Mouse (Mus musculus) adrenal gland, postnatal 14 days (tissue): ENCODE measurements at regions not wholly inside any gene's neighbourhood (a gene's known extent, or its start where the extent isn't known, plus 50 kb on each side); places are given as distances from the start of the nearest gene placed in this dataset.
A peak's percentile ranks its signal among the peaks of the same experiment; 100 is the strongest.

Experiments used
- DNase-seq: peaks from one replicate; pipeline ENCODE4 v3.0.0; 2021; ENCODE audit warnings: mixed read lengths

DNA sequence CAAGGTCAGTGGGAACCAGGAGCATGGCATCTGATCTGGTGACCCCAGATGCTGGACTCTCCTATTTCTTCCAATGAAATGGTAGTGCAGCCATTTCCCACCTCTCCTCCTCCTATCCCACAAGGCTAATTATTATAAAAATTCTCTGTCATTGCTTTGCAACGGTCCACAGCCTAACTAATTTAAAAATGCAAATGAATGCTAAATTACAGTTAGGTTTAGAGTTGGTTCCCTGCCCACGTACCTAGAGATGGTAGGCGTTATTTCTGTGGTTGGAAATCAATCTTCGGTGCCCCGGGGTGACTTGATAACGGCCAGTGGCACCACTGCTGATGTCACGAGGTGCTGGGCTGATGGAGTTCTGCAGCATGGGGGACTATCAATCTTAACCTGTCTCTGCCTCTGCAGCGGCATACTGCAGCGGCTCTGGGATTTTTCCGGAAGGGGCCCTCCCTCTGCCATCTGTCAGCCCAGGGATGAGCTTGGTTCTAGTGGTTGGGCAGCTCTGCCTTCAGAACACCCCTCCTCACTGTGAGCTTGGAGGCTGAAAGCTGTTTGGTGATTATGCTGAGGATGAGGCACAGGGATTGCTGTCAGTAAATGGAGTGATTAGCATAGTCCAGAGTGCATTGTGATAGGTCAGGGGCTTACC lies 66.5 kb downstream of the Nmur2 start:
- no peak for DNase-seq

DNA sequence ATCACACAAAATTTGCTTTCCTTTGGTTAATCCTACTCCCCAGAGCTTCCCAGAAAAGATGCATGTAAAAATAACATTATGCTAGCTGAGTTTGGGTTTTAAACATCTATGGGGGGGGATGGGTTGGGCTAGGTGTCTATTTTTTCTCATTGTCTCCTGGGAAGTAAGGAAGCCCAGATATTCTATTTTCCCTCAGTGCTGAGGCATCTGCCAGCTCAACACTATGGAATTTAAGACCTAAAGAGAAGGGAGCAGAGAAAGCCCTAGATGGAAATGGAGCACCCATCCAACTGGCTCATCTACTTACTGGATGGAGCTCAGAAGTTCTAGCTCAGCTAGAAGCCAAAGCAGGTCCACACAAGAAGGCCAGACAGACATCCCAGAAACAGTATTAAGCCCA lies 74.2 kb downstream of the Nmur2 start:
- no peak for DNase-seq

DNA sequence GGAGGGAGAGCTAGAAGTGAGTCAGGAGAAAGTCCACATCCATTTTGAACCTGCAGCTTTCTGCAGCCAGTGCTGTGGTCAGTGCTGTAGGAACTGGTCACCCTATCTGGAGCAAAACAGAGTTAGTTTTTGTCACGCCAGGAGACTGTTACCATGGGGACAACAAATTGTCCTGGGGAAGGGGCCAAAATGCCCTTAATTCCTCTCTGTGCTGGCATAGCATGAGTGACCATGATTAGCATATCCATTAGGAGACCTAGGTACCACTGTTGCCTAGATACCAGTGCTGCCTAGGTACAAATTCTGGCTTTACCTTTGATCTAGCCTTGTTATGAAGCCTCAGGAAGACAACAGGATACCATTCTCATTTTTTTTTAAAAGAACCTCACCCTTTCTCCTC lies 82.4 kb downstream of the Nmur2 start:
- DNase-seq: no peak

DNA sequence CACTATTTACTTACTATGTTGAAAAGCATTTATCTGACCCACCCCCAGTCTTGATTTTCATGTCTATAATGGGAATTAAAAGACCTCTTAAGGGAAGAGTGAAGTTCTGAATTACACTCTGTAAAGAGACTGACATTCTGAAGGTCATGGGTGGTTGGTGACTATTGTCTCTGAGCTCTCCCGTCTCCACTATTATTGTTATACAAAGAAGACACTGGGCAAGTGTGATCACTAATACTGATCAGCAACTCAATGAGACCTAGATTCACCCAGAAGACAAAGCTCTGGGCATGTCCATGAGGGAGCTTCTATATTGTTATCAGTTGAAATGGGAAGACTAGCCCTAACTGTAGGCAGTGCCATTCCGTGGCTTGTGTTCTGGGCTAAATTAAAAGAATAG lies 83.5 kb downstream of the Nmur2 start:
- DNase-seq: no peak

DNA sequence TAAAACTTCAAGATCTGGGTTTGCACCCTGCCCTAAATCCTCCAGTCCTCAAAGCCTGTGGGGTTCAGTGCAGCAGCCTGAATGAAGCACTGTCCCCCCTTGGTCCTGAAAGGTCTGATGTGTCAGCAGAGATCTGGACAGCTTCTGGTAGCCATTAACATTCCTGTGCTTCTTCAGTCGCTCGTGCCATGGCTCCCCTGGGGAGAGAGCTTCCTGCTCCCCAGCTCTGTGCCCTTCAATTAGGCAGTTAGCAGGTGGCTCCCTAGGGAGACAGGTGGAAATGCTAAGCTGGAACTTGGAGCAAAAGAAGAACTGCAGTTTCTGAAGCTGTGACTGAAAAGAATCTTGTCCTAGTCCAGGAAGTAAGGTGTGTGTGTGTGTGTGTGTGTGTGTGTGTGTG lies 87.1 kb downstream of the Nmur2 start:
- DNase-seq: no peak

DNA sequence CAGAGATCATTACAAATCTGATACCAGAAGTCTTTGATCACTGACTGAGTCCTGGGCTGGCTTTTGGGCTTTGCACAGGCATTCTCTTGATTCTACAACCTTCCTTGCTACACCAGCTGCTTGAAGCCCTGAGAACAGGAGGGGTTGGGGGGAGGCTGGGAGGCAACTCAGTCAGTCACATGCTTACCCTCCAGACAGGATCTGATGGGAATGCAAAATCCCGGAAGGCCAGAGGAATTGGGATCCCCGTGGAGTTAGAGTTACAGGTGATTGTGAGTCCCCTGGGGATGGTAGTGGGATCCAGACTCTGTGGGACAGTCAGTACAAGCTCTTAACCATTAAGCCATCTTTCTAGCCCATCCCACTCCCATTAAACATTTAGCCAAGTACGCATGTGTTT lies 91.2 kb downstream of the Nmur2 start:
- no peak for DNase-seq

DNA sequence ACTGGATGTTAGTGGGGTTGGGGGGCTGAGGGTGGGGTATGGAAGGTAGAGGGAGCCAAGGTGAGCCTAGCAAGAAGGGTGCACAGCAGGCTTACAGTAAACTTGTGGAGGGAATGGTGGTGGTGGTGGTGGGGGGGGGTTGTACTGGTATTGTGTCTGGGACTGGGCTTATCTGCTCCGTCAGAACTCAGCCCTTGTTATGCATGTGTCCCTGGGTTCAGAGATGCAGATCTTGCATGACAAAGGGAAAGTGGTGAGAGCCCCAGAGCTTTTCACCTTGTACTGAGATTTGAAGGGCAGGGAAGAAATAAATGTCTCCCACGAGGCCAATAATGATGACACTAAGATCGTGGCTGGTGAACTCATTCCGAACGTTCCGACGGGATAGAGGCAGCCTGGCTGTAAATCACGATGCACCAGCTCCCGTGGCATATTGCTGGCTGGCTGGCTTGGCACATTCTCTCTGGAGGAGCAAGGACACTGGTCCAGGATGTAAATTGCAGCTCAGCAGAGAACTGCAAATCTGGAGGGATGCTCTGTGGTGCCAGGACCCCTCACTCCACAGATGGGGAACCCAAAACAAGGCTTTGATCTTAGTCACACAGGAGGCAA lies 94.1 kb downstream of the Nmur2 start:
- DNase-seq: peak; percentile 65

DNA sequence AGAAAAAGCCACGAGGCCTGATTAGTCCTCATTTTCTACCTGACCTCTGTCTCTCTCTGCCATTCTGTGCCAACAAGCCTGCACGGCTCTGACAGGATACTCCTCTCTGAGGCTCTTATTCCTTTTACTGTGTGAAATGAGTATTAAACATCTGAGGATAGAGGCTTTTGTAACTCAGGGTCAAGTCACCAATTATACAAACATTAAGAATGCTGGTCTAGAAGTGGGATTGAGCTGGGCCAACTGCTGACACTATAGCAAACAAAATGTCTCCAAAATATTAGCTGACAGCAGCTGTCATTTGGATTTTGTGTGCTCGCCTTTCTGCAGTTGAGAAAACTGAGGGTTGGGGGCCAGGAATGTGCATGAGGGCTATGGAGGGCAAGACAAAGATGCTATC lies 94.8 kb downstream of the Nmur2 start:
- DNase-seq: no peak

DNA sequence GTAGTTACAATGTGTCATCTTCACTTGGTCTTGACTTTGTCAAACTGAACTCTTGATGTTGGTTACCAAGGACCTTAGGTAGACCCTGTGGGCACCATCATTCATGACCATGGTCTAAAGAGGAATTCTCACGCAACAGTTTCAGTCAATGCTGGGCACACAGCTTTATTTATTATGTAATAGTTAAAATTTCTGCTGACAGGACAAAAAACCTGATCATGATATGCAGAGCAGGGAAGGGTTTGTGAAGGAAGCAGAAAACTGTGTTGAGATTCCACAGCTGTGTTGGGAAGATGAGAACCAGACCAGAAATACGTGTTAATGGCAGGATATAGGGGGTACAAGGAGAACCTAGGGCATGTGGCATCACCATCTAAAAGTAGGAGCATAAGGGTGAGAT lies 100.8 kb downstream of the Nmur2 start:
- DNase-seq: no peak

DNA sequence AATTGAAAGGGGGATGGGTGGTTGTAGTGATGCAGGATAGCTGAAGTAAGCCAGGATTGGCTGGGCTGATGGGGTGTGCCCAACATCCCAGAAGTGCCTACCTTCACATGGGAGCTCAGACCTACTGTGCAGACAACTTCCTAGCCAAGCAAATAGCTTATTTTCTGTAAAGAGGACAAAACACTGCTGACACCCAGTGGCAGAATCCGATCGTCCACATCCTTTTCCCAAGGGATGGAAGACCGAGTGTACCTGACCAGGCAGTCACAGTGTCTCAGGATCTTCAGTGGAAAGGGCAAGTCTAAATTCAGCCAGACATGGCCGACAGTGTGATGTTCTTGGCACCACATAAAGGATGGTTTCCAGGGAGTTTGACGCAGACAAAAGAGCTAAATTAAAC lies 114.4 kb downstream of the Nmur2 start:
- no peak for DNase-seq

DNA sequence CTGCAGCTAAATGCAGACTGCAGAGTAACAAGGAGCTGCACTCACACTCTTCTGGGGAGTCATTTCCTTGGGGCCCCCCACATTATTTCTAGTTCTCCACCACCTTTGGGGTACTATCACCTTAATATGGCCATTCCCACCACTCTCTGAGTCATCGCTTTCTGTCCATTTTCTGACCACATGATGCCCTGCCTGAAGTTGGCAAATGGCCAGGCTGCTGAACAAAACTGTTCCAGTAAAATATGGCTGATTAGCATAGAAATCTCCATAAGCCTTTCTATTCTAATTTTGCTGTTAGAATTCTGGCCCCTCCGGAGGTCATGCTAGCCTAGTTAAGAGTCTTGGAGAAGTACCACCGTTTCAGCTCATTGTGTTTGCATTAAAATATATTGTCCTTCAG lies 121.7 kb downstream of the Nmur2 start:
- DNase-seq: no peak

DNA sequence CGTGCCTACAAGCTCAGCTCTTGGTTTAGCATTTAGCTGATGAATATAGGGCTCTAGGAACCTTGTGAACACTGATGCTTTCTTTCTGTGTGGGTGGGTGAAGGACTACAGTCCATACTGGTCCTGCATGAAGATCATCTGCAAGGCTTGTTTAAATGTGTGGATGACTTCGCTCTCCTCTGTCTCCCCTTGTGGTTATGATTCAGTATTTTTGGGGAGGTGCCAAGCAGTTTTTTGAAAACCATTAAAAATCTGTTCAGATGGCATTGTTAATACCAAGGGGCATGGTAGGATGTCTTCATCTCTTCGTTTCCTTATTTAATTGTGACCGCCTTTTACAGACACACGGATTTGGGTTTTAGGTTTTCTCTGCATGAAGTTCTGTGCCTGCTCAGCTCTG lies 122.4 kb downstream of the Nmur2 start:
- DNase-seq: no peak

DNA sequence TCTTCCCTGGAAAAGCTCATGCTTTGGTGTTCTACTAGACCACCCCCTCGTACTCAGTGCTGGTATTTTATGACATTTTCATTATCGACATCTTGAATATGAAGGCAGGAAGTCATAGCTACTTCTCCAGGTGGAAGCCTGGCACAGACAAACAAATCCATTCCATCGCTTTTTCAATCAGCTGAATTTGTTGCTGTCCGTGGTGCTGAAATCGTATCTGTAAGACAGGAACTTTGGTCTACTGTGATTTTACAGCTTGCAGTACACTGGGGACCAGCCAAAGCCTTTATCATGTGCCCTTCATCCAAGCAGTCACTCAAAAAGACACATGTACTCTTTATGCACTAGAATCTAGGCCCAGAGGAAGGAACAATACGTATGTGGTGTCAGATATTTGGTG lies 143.3 kb downstream of the Nmur2 start:
- peak; percentile 54 for DNase-seq

DNA sequence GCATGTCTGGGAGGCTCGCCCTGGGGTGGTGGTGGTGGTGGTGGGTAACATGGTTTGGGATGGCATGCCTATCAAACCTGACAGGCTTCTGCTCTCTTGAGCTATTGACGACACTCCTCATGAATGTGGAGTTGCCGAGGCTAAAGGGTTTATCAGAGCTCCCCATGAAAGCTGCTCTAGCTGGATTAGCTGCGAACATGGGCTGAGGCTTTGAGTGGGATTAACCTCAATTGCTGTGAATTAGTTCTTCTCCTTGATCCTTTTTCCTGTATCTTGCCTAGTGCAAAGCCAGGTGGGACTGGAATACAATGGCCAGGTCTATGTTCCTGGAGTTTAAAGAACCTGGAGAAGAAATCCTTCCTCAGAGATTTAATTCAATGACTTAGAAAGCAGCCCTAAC lies 150.6 kb downstream of the Nmur2 start:
- no peak for DNase-seq

DNA sequence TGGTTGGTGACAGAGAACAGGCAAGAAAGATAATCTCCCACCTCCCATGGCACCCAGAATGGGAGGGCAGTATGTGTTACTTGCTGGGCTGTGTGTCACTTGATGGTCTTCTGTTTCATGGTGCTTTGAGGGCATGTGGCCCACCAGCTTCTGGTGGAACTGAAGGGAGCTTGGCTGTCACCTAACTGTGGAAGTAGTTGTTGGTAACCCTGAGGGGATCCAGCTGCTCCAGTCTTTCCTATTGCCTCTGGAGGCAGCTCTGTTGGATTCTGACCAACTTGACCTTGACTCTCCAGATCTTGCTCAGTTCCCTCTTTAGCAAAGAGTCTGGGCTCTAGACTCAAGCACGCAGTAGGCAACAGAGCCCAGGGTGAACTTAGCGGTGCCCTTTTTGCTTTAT lies 162.2 kb downstream of the Nmur2 start:
- DNase-seq: no peak

DNA sequence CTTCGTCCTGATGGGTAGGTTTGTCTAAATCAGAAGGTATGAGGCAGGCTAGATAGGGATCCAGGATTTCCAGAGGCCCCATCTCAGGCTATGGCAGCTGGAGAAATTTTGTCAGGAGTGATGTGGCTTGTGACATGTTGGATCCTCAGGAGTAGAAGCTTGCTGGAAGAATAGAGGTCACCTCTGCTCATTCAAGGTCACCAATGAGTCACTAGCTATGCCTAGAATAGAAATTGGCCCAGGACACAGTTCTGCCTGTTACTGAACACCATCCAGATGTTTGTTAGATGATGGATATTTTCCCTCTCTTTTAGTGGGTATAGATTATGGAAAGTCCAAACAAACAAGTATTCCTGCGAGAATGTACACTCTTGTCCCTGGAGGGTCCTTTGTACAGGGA lies 173.7 kb downstream of the Nmur2 start:
- no peak for DNase-seq

DNA sequence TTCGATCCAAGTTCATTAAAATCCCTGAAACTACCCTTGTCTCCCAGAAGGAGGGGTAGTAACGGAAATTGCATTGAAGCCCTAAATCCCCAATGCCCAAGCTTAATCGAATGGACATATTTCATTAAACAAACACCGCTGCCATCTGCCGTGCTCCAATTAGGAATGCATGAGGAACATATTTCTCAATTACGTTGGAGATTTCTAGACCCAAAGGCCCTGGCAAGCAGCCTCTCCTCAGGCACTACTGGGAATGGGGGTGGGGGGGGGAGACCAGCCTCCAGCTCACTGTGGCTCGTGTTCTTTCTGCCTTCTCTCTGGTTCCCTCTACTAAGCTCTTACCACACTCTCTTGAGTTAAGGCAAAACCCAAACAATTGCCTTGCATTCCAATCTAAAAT lies 181.6 kb downstream of the Nmur2 start:
- no peak for DNase-seq

DNA sequence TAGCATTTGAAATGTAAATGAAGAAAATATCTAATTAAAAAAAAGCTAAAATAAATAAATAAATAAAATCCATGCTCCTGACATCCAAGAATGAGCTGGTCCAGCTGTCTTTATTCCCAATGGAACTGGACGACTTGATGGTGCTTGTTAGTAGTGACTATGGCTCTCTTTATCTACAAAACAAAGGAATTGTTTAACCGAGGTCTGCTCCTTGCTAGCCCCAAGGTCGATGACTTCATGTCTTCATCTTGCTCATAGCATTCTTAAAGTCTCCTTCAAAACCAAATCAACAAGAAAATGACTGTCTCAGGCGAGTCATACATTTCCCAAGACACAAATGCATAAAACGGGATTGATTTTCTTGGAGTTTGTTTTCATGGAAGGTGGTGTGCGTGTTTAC lies 212.5 kb upstream of the Glra1 start:
- DNase-seq: no peak

DNA sequence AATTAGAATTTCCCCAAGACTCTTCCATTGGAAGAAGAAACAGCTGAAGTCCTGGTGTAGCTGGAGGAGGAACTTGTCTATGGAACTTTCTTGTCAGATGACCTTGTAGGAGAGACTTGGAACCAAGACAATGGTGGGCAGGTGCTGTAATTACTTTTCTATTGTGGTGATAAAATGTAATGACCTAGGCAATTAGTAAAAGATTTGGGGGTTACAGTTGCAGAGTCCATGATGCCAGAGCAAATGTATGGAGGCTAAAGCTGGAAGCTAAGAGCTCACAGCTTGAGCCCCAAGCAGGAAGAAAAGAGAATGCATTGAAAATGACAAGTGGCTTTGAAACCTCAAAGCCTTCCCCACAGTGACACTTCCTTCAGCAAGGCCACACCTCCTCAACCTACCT lies 208.6 kb upstream of the Glra1 start:
- DNase-seq: no peak

DNA sequence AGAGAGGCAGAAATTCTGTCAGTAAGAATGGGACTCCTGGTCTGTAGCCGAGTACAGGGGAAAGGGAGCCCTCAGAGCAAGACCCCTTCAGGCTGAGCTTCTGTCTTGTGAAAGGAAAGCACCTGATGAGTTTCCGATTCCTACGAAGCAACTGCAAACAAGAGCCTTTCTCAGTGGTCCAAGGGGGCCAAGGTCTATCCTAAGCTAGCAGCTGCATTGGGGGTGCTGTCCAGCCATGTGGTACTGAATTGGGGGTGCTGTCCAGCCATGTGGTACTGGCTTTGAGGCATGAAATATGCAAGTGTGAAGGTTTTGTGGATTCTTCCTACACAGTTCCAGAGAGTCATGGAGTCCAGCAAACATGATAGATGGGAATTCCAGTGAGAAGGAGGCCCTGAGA lies 202.7 kb upstream of the Glra1 start:
- DNase-seq: peak; percentile 30

DNA sequence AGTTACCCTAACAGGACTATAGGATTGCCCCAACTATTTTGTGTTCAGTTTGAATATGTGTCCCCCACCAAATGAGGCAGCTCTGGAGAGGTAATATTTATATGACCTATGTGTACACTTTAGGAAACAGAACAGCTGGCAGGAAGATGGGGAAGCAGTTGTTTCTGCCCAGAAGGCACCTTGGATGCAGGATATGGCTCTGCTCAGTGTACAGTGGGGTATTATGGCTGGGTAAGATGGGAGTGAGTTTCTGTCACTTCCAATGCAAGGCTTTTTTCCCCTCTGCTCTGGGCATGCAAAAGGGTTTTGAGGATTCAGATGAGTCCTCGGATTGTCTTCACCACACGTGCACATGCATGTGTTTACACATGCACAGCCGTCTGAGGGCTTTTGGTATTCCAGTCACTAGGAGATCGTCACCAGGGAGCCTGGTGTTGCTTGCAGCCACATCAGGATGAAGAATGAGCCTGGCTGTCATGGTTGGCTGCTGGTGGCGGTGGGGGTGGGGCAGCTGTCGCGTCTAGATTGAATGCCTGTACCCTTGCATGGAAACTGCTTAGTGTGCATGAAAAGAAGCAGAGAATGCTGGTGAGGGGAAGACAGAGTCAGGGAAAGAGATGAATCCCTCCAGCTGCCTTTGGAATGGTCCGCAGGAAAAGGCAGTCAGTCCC lies 183.3 kb upstream of the Glra1 start:
- no peak for DNase-seq

DNA sequence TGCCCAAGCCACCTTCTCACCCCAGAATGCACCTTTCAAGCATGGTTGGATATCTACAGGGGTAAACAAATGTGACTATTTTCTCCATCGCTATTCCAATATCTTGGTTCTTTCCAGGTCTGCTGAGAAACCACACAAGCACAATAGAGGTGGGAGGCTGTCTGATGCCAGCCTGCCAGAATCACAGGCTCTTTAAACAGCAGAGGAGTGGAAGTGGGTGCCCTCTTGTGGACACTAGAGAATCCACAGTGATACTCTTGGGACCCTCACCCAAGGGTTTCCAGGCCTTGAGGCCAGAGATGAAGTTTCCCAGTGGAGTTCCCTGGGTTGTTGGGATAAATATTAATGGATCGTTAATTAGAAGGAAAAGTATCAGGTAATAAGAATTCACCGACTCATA lies 181.6 kb upstream of the Glra1 start:
- no peak for DNase-seq

DNA sequence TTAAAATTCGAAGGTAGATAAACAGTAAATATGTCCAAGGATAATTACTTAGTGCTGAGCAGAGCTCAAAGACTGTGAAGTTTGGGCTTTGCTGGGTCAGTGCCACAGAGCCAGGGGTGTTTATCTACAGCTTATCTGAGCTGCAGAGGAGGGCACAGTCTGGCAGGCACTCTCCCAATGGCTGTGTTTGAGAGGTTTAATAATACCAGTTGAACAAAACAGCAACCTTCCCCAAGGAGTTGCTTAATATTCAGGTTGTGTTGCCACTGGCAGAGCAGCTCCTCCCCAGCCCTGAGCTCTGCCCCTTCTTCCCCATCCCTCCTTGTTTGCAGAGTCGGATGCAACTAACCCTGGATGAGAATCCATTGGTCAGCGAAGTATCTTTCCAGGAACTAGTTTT lies 173.0 kb upstream of the Glra1 start:
- no peak for DNase-seq

DNA sequence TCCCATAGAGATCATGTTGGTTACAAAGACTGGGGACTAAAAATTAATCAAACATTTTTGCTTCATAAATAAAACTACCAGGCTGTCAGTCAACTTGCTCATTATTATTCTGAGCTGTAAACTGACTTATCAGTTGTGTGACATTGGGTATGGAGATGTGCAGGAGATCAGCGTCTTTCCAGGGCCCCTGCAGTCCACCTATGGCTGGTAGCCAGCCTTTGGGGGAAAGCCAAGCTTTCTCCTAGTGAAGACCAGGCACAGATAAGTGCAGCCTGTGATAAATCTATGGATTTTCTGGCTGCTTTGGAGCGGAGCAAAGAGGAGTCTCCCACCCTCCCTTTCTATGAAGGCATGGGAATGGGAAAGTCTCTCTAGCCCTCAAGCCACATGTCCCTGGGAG lies 172.0 kb upstream of the Glra1 start:
- DNase-seq: no peak
